Mouse (Mus musculus): ENCODE data around the gene Rgr.
"Not testable (repeated sequence)": the region's sequence is repeated elsewhere in the genome, so short reads cannot be mapped to it uniquely, and the experiment has no call there.

The Rgr gene

GRCm38 (mm10) chr14:37000780-37001179 is 48.0 kb downstream of the Rgr start:
- not testable (repeated sequence) for DNase-seq

GRCm38 (mm10) chr14:36989784-36990183 is 59.0 kb downstream of the Rgr start:
- DNase-seq, result no peak

DNA sequence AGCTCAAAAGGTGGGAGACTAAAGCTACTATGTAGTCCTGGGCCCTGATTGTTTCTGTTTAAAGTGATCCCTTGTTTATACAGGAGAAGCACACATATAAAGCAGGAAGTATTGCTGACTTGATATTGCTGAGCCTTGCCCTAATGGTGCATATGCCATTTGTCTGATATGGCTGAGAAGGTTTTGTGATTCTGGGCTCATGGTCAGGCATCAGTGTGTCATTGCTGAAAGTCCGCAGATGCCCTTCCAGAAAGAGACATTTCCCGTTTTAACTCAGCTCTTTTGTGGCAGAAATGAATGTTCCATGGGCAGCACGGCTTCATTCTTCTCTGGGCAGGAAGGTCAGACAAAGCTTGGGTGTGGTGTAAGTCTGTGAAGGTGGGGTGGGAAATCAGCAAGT is 63.1 kb downstream of the Rgr start:
- no peak for DNase-seq

Measured in cerebellum, postnatal 36 days (tissue).